Mouse (Mus musculus) adrenal gland, adult 18-20 months (tissue): ENCODE data around the gene Iqgap2. TPM values are rescaled to one million over a fixed set of nuclear protein-coding genes. Genes with fewer than 3 reads are reported as not detected.

Experiments
- DNase-seq, 2 experiments: peaks; one replicate each; pipeline ENCODE4 v3.0.0; 2021 to 2022; ENCODE audit warnings: low spot score in 2 of 2
- total RNA-seq, 2 experiments: library from RNA; stranded (reverse); gene quantifications; 1 replicate in 1 of 2; 2 replicates in 1 of 2; pipeline ENCODE4 v1.2.3; 2021

Iqgap2 gene
- total RNA-seq, 2 experiments from 2014 or later, result 123 to 137 TPM

DNA sequence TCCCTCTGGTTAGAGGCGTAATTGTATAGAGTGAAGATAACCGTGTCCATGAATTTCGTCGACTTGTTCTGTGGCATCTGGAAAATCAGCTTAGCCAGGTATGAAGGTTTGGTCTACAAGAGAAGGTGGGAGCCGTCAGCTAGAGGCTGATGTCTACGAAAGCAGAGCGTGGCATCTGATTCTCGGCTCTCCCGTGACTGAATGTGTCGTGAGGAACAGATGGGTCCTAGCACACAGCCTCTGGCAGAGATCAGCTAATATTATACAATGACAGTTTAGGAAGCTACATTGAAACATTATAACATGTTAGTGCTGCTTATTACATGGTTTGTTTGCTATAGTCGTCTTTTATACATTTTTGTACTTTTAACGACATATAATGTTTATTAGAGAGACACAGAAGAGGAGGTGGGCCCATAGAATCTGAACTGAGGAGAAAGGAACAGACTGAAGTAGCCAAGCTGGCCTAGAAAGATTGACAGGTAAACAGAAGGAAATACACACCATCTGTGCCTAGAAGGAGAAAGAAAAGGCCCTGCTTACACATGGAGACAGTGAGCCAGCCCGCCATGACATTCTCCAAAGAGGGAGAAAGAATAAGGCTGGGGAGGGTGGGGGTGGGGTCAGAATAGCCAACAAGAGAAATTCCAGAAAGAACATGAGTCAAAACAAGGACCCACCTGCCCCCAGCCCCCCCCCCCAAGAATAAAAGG is 225.9 kb downstream of the Iqgap2 start:
- no peak for DNase-seq

GRCm38 (mm10) chr13:95663834-95664233 is 227.9 kb downstream of the Iqgap2 start:
- DNase-seq, result no peak

GRCm38 (mm10) chr13:95659432-95659831 is 232.3 kb downstream of the Iqgap2 start:
- DNase-seq, result no peak

- no peak for DNase-seq
Measured at GRCm38 (mm10) chr13:95657171-95657570, 234.6 kb downstream of the Iqgap2 start.

DNA sequence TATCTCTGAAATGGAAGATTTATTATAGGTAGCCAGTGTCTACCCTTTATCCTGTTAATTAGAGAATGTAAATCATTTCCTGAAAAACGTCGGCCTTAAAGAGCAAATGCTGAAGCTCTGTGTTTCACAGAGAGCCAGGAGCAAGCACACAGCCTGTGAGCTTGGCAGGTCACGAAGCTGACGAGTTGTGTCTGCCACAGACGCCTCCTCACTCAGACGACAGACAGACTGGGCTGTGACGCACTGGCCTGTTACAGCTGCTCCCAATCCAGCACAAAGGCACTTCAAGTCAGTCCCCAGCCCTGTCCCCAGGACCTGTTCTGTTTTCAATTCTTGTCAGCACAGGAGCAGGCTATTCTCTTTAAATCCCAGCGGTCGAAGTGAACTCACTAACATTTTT is 236.4 kb downstream of the Iqgap2 start:
- no peak for DNase-seq

DNA sequence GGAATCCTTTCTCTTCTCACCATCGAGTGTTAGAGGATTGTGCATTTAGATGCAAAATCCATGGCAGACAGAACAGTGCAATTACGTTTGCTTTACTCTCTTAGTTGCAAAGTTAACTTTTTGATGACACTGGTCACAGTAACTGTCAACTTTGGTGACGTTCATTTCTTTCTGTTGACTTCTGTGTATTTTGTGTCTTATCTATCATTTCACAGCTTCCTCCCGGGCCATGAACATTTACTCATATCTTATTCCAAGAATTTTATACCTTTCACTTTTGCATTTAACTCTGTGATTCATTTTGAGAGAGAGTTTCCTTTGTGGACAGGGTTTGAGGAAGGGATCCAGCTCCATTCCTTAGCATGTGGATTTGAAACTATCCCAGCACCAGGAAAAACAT is 238.0 kb downstream of the Iqgap2 start:
- DNase-seq, result no peak

- no peak for DNase-seq
Measured at GRCm38 (mm10) chr13:95651870-95652668, 239.7 kb downstream of the Iqgap2 start.

- DNase-seq, result no peak
Measured at GRCm38 (mm10) chr13:95649941-95650340, 241.8 kb downstream of the Iqgap2 start.

DNA sequence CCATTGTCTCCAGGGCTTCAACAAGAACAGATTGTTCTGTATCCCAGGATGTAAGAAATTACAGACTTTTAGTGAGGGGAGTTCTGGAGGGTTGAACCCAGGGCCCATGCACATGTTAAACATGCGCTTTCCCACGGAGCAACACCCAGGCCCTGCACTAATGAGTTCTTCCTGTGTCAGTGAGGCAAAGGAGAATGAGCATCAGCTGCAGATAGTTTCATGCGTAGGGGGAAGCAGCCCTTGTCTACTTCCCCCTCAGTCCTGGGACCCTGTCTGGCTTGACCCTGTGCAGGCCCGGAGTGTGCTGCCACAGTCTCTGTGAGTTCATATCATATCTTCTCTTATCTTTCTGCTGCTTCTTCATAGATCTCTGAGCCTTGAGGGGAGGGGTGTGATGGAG is 244.5 kb downstream of the Iqgap2 start:
- DNase-seq, result no peak

DNA sequence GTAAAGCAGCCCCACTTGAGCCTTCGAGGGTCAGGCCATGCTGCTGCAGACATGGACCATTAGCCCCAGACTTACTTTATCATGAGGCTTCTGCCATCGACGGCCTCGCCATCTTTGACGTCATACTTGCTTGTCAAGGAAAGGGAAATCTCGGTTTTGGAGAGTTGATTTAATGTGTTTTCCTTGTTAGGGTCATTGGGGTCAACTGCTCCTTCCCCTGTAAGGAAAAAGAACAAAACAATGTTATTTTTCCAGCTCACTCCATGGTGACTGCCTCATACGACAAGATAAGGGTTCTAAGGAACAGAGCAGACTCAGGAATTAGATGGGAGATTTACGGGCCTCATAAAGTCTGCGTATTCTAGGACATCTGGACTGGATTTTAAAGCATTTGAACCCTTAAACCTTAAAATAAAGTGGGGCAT is 245.0 kb downstream of the Iqgap2 start:
- DNase-seq, result no peak

- DNase-seq, result no peak
Measured at GRCm38 (mm10) chr13:95643740-95644139, 248.0 kb downstream of the Iqgap2 start.

DNA sequence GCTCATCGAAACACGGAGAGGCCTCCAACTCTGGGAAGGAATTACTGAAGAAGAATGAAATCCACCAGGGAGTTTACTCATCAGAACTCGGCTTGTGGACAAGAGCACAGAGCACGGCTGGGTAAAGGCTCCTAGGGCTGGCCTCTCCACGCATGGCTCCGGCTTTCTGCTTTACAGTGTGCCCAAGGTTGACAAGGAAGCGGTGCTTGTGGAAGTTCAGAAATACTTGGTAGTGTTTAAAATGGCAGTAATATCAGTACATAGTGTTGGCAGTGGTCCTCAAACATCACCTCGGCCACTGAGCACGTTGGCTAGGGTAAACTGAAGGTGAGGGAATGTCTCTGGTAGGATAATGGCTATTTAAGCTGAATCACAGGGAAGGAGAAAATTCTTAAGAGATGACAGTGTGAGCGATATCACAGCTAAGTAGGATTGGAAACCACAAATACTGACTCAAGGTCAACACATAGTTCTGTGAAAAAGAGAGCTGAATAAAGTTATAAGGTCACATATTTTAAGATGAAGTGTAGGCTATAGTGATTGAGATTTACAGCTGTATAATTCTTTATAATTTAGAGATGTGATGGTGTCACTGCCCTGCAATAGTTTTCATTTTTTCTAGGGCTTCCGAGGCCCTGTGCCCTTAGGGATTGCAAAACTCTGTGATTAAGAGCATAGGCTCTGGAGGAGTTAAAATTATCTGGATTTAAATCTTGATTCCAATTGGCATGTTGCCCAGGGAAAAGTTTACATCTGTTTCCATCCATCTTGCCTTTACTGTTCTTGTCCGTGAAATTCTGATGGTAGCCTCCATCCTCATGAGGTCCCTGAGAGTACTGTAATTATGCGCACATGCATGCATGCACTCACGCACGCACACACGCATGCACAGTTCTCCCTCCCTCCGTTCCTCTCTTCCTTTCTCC is 250.4 kb downstream of the Iqgap2 start:
- no peak for DNase-seq

DNA sequence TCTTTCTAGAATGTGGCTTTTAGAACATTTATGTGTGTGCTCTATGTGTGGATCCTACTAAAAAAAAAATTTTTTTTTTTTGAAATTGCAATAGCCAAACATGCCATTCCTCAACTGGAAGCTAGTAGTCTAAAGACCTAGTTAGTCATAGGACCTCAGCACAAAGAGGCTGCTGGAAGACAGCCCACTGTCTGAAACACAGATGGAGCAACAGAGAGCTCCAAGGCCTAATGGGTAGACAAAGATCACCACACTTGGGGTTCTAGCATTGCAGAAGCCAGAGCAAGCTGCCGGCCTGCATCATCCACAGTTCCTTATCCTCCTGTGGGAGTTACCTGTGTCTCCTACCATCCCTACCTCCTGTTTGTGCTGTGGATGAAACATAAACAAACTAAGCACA is 251.3 kb downstream of the Iqgap2 start:
- no peak for DNase-seq

- no peak for DNase-seq
Measured at GRCm38 (mm10) chr13:95639336-95640116, 252.2 kb downstream of the Iqgap2 start.

DNA sequence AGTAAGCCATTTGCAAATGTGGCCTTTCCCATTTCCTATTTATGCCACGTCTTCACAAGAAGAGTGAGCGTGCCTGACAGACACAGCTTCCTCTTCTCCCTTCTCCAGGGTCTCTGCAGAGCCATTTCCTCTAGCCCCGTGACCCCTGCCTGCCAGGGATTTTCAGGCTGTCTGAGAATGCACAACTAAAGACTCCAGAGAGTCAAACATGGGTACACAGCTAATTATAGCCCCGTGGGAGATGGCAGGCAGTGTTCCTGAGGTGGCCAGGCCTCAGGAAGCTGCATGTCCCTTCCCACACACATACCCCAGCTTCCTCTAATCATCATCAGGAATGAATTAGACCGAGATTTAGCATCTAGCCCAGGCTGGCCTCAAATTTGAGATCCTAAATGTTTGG is 252.8 kb downstream of the Iqgap2 start:
- DNase-seq, result no peak

- no peak for DNase-seq
Measured at GRCm38 (mm10) chr13:95637737-95638136, 254.0 kb downstream of the Iqgap2 start.

GRCm38 (mm10) chr13:95635301-95635700 is 256.4 kb downstream of the Iqgap2 start:
- no peak for DNase-seq

- DNase-seq, result no peak
Measured at GRCm38 (mm10) chr13:95634451-95634850, 257.3 kb downstream of the Iqgap2 start.

DNA sequence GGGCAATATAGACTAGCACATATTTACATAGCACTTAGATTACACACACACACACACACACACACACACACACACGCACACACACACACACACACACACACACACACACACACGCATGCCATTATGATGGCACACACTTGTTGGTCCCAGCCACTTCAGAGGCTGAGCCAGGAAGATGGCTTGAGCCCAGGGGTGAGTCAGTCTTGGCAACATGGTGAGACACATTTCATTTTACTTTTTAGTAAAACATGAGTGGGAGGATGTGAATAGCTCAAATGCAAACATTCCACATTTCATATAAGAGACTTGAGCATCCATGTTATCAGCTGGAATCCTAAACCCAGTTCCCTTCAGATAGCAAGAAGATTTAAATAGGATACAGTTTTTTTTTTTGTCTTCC is 258.3 kb downstream of the Iqgap2 start:
- DNase-seq, result no peak

DNA sequence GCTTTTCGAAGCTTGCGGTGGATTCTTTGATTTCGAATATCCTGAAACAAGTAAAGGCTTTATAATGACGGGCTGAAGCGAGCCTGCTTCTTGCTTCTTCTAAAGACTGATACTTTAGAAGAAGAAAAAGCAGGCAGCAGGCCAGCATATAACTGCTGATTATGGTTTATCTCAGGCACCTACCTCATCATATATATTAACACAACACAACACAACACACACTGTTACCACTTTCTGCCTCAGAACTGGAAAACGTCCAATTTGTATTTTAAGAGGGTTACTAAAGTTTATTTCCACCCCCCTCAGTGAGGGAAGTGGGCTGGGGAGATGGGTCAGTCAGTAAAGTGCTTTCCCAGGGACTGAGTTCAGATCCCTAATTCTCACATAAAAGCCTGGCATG is 259.6 kb downstream of the Iqgap2 start:
- no peak for DNase-seq

- no peak for DNase-seq
Measured at GRCm38 (mm10) chr13:95630747-95631146, 261.0 kb downstream of the Iqgap2 start.
